In genomic region chr3:121274010-121274409, GRCm38 (mm10) we compare ENCODE assay signal across 22 mouse cellular contexts. TPM values are rescaled to one million over a fixed set of nuclear protein-coding genes. Genes with fewer than 3 reads are reported as not detected.
DNase-seq lines count a peak whose midpoint lies in the region; ATAC-seq and TF ChIP-seq lines count a peak whose summit lies in the region.
"Had no signal": no experiment of that assay in that cellular context is flagged by ENCODE, and none has a peak within 500 bp of the region (broad histone marks: within the 10 kb centered on the region; RNA-seq: fewer than 3 reads in every experiment).

No protein-coding gene starts in this region.

- H3K36me3 ChIP-seq in intestine, embryonic 16.5 days (ENCODE audit: control insufficient read depth, insufficient read depth, low read length), result no peaks in the 10 kb centered on the region
- no peaks in the 10 kb centered on the region for H3K36me3 ChIP-seq in intestine, embryonic 15.5 days
- H3K36me3 ChIP-seq in liver, postnatal 0 days (replicated peaks; ENCODE audit: insufficient read depth, low read length), result no peaks in the 10 kb centered on the region
- H3K36me3 ChIP-seq: embryonic facial prominence, embryonic 13.5 days; embryonic facial prominence, embryonic 15.5 days; forebrain, embryonic 10.5 days; forebrain, embryonic 12.5 days had no signal

- H3K27me3 ChIP-seq in intestine, embryonic 16.5 days (replicated peaks; ENCODE audit: control insufficient read depth, insufficient read depth, low read length), result no peaks in the 10 kb centered on the region
- H3K27me3 ChIP-seq in intestine, embryonic 15.5 days (replicated peaks), result no peaks in the 10 kb centered on the region
- no peaks in the 10 kb centered on the region for H3K27me3 ChIP-seq in liver, postnatal 0 days (ENCODE audit: insufficient read depth, low read length)
- H3K27me3 ChIP-seq: embryonic facial prominence, embryonic 13.5 days; embryonic facial prominence, embryonic 15.5 days; forebrain, embryonic 12.5 days had no signal

- H3K9ac ChIP-seq in intestine, embryonic 16.5 days (ENCODE audit: low read depth, low read length), result no peak overlapping the region
- H3K9ac ChIP-seq in intestine, embryonic 15.5 days, result no peak overlapping the region
- H3K9ac ChIP-seq in liver, postnatal 0 days (replicated peaks), result no peak overlapping the region
- H3K9ac ChIP-seq: embryonic facial prominence, embryonic 13.5 days; embryonic facial prominence, embryonic 15.5 days; forebrain, embryonic 12.5 days had no signal

- no peak for TF ChIP-seq CTCF in liver, postnatal 0 days (IDR thresholded peaks at IDR 0.05; ENCODE audit: low read depth)

- WGBS in intestine, embryonic 16.5 days, result 88% methylated on average over 2 of the region's 2 CpGs
- 92% methylated on average over 2 of the region's 2 CpGs for WGBS in intestine, embryonic 15.5 days
- 60% methylated on average over 2 of the region's 2 CpGs for WGBS in liver, postnatal 0 days (ENCODE audit: insufficient replicate concordance)

- H3K4me1 ChIP-seq in intestine, embryonic 16.5 days (ENCODE audit: control insufficient read depth, insufficient read depth, low read length), result no peaks in the 10 kb centered on the region
- H3K4me1 ChIP-seq in intestine, embryonic 15.5 days (replicated peaks), result no peaks in the 10 kb centered on the region
- peaks cover 11% of the 10 kb centered on the region; the same call in 1 of the 2 replicates for H3K4me1 ChIP-seq in liver, postnatal 0 days (ENCODE audit: insufficient read depth)
- H3K4me1 ChIP-seq: embryonic facial prominence, embryonic 13.5 days; embryonic facial prominence, embryonic 15.5 days; forebrain, embryonic 10.5 days; forebrain, embryonic 12.5 days had no signal

- peak; percentile 51 for ATAC-seq in intestine, embryonic 16.5 days
- no peak; the same call in 1 of the 2 replicates for ATAC-seq in intestine, embryonic 15.5 days
- ATAC-seq in liver, postnatal 0 days, result peak; percentile 83
- ATAC-seq: forebrain, embryonic 14.5 days; forebrain, embryonic 16.5 days had no signal

- no peaks in the 10 kb centered on the region for H3K9me3 ChIP-seq in intestine, embryonic 16.5 days (ENCODE audit: control insufficient read depth, low read length)
- no peaks in the 10 kb centered on the region for H3K9me3 ChIP-seq in intestine, embryonic 15.5 days
- no peaks in the 10 kb centered on the region for H3K9me3 ChIP-seq in liver, postnatal 0 days (ENCODE audit: low read length)
- H3K9me3 ChIP-seq: embryonic facial prominence, embryonic 13.5 days; embryonic facial prominence, embryonic 15.5 days; forebrain, embryonic 10.5 days; forebrain, embryonic 12.5 days had no signal

- no peak overlapping the region for H3K4me2 ChIP-seq in intestine, embryonic 16.5 days (ENCODE audit: low read depth, low read length)
- no peak overlapping the region for H3K4me2 ChIP-seq in intestine, embryonic 15.5 days (replicated peaks)
- no peak overlapping the region for H3K4me2 ChIP-seq in liver, postnatal 0 days (ENCODE audit: low read depth, low read length)
- H3K4me2 ChIP-seq: embryonic facial prominence, embryonic 13.5 days; embryonic facial prominence, embryonic 15.5 days; forebrain, embryonic 12.5 days had no signal

- H3K4me3 ChIP-seq in intestine, embryonic 16.5 days (ENCODE audit: low read length), result no peak overlapping the region
- no peak overlapping the region for H3K4me3 ChIP-seq in intestine, embryonic 15.5 days (replicated peaks)
- H3K4me3 ChIP-seq in liver, postnatal 0 days (ENCODE audit: low read depth, low read length), result no peak overlapping the region
- H3K4me3 ChIP-seq: embryonic facial prominence, embryonic 13.5 days; embryonic facial prominence, embryonic 15.5 days; erythroblast, embryonic 14.5 days; forebrain, embryonic 10.5 days; forebrain, embryonic 12.5 days had no signal

- no peak for DNase-seq in liver, postnatal 0 days
- DNase-seq in liver, result no peak
- DNase-seq in layer of hippocampus, adult 9-10 months (ENCODE audit: low spot score), result no peak
- DNase-seq: adrenal gland, adult 2 months; adrenal gland, postnatal 10 days; adrenal gland, postnatal 25 days; cerebellum, adult 11 months; cerebellum, adult 18-20 months; cerebellum, adult 8-10 months; cerebellum, adult 9-11 months; cerebellum, postnatal 14 days; cerebellum, postnatal 36 days; embryo, embryonic 11 days had no signal

- H3K27ac ChIP-seq in intestine, embryonic 16.5 days (ENCODE audit: low read length), result no peak overlapping the region
- H3K27ac ChIP-seq in intestine, embryonic 15.5 days, result no peak overlapping the region
- 0 out of 2 replicates have a peak overlapping the region, but pooled peaks have one; percentile 35 for H3K27ac ChIP-seq in liver, postnatal 0 days (ENCODE audit: low read depth)
- H3K27ac ChIP-seq: embryonic facial prominence, embryonic 13.5 days; embryonic facial prominence, embryonic 15.5 days; forebrain, embryonic 10.5 days; forebrain, embryonic 12.5 days had no signal

- peak; percentile 54; the same call in 1 of the 2 replicates for TF ChIP-seq EP300 in liver, postnatal 0 days (IDR thresholded peaks at IDR 0.05; ENCODE audit: low read depth)

RNA-seq across cellular contexts. Expression of gene Tmem56, which starts 8.9 kb away (rescaled TPM):
- polyA plus RNA-seq in intestine, embryonic 16.5 days (2015; fragmentation: Nextera tagmentation; extraction: Ambion mirVana), result 1.3 TPM in 2 replicates
- polyA plus RNA-seq in intestine, embryonic 15.5 days (2015; fragmentation: Nextera tagmentation; extraction: Ambion mirVana), result 1.2 and 1.6 TPM in 2 replicates
- 21.9 and 24.1 TPM in 2 replicates for polyA plus RNA-seq in liver, postnatal 0 days (2015; fragmentation: Nextera tagmentation; extraction: Ambion mirVana)

RNA-seq across cellular contexts. Expression of gene Alg14, which starts 17.6 kb away (rescaled TPM):
- polyA plus RNA-seq in intestine, embryonic 16.5 days (2015; fragmentation: Nextera tagmentation; extraction: Ambion mirVana), result 39.5 and 41.3 TPM in 2 replicates
- 41.5 and 48.4 TPM in 2 replicates for polyA plus RNA-seq in intestine, embryonic 15.5 days (2015; fragmentation: Nextera tagmentation; extraction: Ambion mirVana)
- polyA plus RNA-seq in liver, postnatal 0 days (2015; fragmentation: Nextera tagmentation; extraction: Ambion mirVana), result 20.1 and 21.3 TPM in 2 replicates
